Mouse (Mus musculus): Measurements from ENCODE around the gene Ppp1r13l.

- TF ChIP-seq POLR2A (IDR thresholded peaks at IDR 0.05; ENCODE audit: control insufficient read depth, extremely low read depth, insufficient read depth, low read length, poor library complexity) (no peak), CTCF (IDR thresholded peaks at IDR 0.05; ENCODE audit: borderline replicate concordance, control insufficient read depth, extremely low read depth, insufficient read depth, low read length, poor library complexity) (no peak)
These were observed 41.3 kb upstream of the Ppp1r13l start for GRCm38 (mm10) chr7:19318201-19318600.
